Mouse (Mus musculus): ENCODE measurements at regions not wholly inside any gene's neighbourhood (a gene's known extent, or its start where the extent isn't known, plus 50 kb on each side); places are given as distances from the start of the nearest gene placed in this dataset.
A peak's percentile ranks its signal among the peaks of the same experiment; 100 is the strongest.
"Not testable (repeated sequence)": the region's sequence is repeated elsewhere in the genome, so short reads cannot be mapped to it uniquely, and the experiment has no call there.

GRCm38 (mm10) chr10:111595513-111595995 lies 89.5 kb downstream of the Phlda1 start:
- ATAC-seq (ENCODE audit: low FRiP score), result no peak; the same call in 1 of the 2 replicates
- Histone ChIP-seq H3K9me3 (no peaks in the 10 kb centered on the region), H3K27ac (no peak overlapping the region), H3K27me3 (no peaks in the 10 kb centered on the region), H3K9ac (no peak overlapping the region), H3K4me3 (replicated peaks) (no peak overlapping the region), H3K4me1 (peaks cover 9% of the 10 kb centered on the region; the same call in 1 of the 2 replicates), H3K4me2 (no peak overlapping the region), H3K36me3 (replicated peaks) (no peaks in the 10 kb centered on the region)
- 73% methylated on average over 8 of the region's 8 CpGs for WGBS

DNA sequence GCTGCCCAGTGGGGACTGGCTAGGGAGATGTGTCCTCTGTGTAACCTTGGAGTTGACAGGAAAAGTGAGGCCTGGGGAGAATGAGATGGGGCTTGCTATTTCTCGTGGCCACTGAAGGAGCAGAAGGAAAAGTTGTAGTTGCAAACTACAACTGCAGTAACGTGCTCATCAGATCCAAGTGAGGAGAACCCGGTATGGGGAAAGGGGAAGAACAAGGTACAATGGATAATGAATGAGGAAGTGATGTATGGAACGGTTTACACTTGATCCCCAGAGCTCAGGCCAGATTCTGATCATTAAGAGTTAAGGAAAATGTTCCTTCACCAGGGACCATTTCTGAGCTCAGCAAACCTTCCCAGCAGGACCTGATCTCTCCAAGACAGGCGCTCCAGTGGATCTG lies 92.6 kb downstream of the Phlda1 start:
- 89% methylated on average over 5 of the region's 5 CpGs for WGBS
- no peak overlapping the region for H3K4me3 ChIP-seq (replicated peaks)
- H3K27me3 ChIP-seq, result no peaks in the 10 kb centered on the region
- H3K27ac ChIP-seq, result no peak overlapping the region
- no peak overlapping the region for H3K4me2 ChIP-seq
- no peak for ATAC-seq (ENCODE audit: low FRiP score)
- H3K9me3 ChIP-seq, result no peaks in the 10 kb centered on the region
- no peaks in the 10 kb centered on the region for H3K36me3 ChIP-seq (replicated peaks)
- H3K4me1 ChIP-seq, result peaks cover 16% of the 10 kb centered on the region
- H3K9ac ChIP-seq, result no peak overlapping the region

GRCm38 (mm10) chr10:111599297-111600250 lies 93.5 kb downstream of the Phlda1 start:
- Histone ChIP-seq H3K4me3 (replicated peaks) (no peak overlapping the region), H3K4me1 (peaks cover 16% of the 10 kb centered on the region), H3K9me3 (no peaks in the 10 kb centered on the region), H3K27me3 (no peaks in the 10 kb centered on the region), H3K27ac (peak overlapping the region; percentile 50; the same call in 1 of the 2 replicates), H3K4me2 (no peak overlapping the region), H3K9ac (no peak overlapping the region), H3K36me3 (replicated peaks) (no peaks in the 10 kb centered on the region)
- no peak for ATAC-seq (ENCODE audit: low FRiP score)
- 76% methylated on average over 10 of the region's 10 CpGs for WGBS

DNA sequence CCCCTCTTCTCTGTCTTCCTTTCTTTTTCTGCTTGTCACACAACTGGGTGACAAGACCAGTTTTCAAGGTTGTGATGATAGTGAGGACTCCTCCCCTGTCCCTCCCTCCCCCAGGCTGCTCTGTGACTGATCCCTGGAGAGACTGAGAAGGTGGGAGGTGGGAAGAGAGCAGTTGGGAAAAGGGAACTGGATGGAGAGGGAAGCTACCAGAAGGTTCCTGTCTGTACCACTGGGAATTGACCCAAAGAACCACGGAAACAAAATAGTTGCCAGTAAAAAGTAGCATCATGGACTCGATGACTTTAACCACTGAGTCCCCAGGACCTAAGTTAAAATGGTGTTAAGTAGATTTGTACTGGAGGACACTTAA lies 94.2 kb downstream of the Phlda1 start:
- peaks cover 16% of the 10 kb centered on the region for H3K4me1 ChIP-seq
- no peaks in the 10 kb centered on the region for H3K27me3 ChIP-seq
- no peaks in the 10 kb centered on the region for H3K36me3 ChIP-seq (replicated peaks)
- H3K9ac ChIP-seq, result no peak overlapping the region
- no peak overlapping the region for H3K4me2 ChIP-seq
- H3K27ac ChIP-seq, result peak overlapping the region; percentile 50; the same call in 1 of the 2 replicates
- no peaks in the 10 kb centered on the region for H3K9me3 ChIP-seq
- WGBS, result 77% methylated on average over 2 of the region's 2 CpGs
- H3K4me3 ChIP-seq (replicated peaks), result no peak overlapping the region
- ATAC-seq (ENCODE audit: low FRiP score), result no peak

- Histone ChIP-seq H3K27me3 (no peaks in the 10 kb centered on the region), H3K4me3 (replicated peaks) (no peak overlapping the region), H3K27ac (no peak overlapping the region), H3K36me3 (replicated peaks) (no peaks in the 10 kb centered on the region), H3K4me2 (no peak overlapping the region), H3K4me1 (peaks cover 12% of the 10 kb centered on the region), H3K9ac (no peak overlapping the region), H3K9me3 (no peaks in the 10 kb centered on the region)
- 22% methylated on average over 2 of the region's 2 CpGs for WGBS
- ATAC-seq (ENCODE audit: low FRiP score), result 0 out of 2 replicates have a peak, but pooled peaks have one; percentile 27
Observed at GRCm38 (mm10) chr10:111600677-111601099, 94.6 kb downstream of the Phlda1 start.

- Histone ChIP-seq H3K4me1 (peaks cover 11% of the 10 kb centered on the region), H3K27me3 (no peaks in the 10 kb centered on the region), H3K4me2 (no peak overlapping the region), H3K4me3 (replicated peaks) (no peak overlapping the region), H3K9me3 (no peaks in the 10 kb centered on the region), H3K36me3 (replicated peaks) (no peaks in the 10 kb centered on the region), H3K27ac (no peak overlapping the region), H3K9ac (no peak overlapping the region)
- no peak for ATAC-seq (ENCODE audit: low FRiP score)
- WGBS, result 85% methylated on average over 1 of the region's 1 CpGs
Observed at GRCm38 (mm10) chr10:111603166-111603565, 97.1 kb downstream of the Phlda1 start.

GRCm38 (mm10) chr10:111607381-111607780 lies 101.3 kb downstream of the Phlda1 start:
- H3K9me3 ChIP-seq; H3K4me3 ChIP-seq (replicated peaks); H3K36me3 ChIP-seq (replicated peaks); H3K27me3 ChIP-seq; ATAC-seq (ENCODE audit: low FRiP score); H3K9ac ChIP-seq; H3K27ac ChIP-seq; H3K4me2 ChIP-seq; H3K4me1 ChIP-seq: not testable (repeated sequence)
- 80% methylated on average over 2 of the region's 2 CpGs for WGBS

GRCm38 (mm10) chr10:111608385-111609093 lies 102.5 kb downstream of the Phlda1 start:
- ATAC-seq (ENCODE audit: low FRiP score), result no peak
- Histone ChIP-seq H3K9ac (no peak overlapping the region), H3K4me3 (replicated peaks) (no peak overlapping the region), H3K9me3 (no peaks in the 10 kb centered on the region), H3K27ac (no peak overlapping the region), H3K36me3 (replicated peaks) (no peaks in the 10 kb centered on the region), H3K4me2 (no peak overlapping the region), H3K4me1 (no peaks in the 10 kb centered on the region), H3K27me3 (no peaks in the 10 kb centered on the region)
- WGBS, result 59% methylated on average over 9 of the region's 9 CpGs

GRCm38 (mm10) chr10:111609889-111610288 lies 103.8 kb downstream of the Phlda1 start:
- ATAC-seq (ENCODE audit: low FRiP score), result no peak
- Histone ChIP-seq H3K36me3 (replicated peaks) (no peaks in the 10 kb centered on the region), H3K9ac (no peak overlapping the region), H3K27ac (no peak overlapping the region), H3K9me3 (no peaks in the 10 kb centered on the region), H3K4me3 (replicated peaks) (no peak overlapping the region), H3K27me3 (0 out of 2 replicates have a peak, but pooled peaks cover 6% of the 10 kb centered on the region), H3K4me1 (no peaks in the 10 kb centered on the region), H3K4me2 (no peak overlapping the region)
- 88% methylated on average over 2 of the region's 2 CpGs for WGBS

GRCm38 (mm10) chr10:111619627-111620270 lies 113.7 kb downstream of the Phlda1 start:
- H3K27ac ChIP-seq, result no peak overlapping the region
- H3K36me3 ChIP-seq (replicated peaks), result no peaks in the 10 kb centered on the region
- no peak overlapping the region for H3K4me3 ChIP-seq (replicated peaks)
- peaks cover 7% of the 10 kb centered on the region for H3K4me1 ChIP-seq
- no peak overlapping the region for H3K4me2 ChIP-seq
- 79% methylated on average over 11 of the region's 11 CpGs for WGBS
- no peaks in the 10 kb centered on the region for H3K9me3 ChIP-seq
- H3K27me3 ChIP-seq, result peaks cover 62% of the 10 kb centered on the region
- H3K9ac ChIP-seq, result no peak overlapping the region
- no peak for ATAC-seq (ENCODE audit: low FRiP score)

DNA sequence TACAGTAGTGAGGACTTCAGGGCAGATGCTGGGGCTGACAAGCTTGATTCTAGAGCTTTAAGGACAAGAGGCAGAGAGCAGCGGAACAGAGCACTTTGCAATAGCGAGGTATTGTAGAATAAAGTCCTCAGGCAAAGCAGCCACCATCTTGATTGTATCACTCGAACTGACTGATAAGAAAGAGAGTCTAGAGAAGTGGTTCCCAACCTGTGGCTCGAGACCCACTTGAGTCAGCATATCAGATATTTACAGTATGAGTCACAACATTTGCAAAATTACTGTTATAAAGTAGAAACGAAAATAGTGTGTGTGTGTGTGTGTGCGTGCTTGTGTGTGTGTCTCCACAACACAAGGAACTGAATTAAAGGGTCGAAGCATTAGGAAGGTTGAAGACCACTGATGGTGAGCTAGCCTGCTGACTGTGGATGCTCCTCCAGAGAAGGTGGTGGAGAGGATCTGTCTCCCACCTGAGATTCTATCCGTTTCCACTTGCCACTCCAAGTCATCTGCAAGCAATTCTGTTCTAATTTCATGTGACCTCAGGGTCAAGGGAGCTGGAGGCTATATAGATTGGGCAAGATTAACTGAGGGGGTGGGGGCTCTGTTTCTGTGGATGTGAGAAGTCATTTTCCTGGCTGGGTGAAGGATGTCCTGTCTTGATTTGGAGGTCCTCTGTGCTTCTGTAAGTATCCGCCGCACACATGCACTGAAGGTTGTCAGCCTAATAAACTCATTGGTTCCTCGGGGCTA lies 115.0 kb downstream of the Phlda1 start:
- Histone ChIP-seq H3K36me3 (replicated peaks) (no peaks in the 10 kb centered on the region), H3K4me2 (no peak overlapping the region), H3K4me1 (peaks cover 8% of the 10 kb centered on the region), H3K9me3 (no peaks in the 10 kb centered on the region), H3K9ac (no peak overlapping the region), H3K27ac (no peak overlapping the region), H3K4me3 (replicated peaks) (no peak overlapping the region), H3K27me3 (peaks cover 72% of the 10 kb centered on the region)
- 83% methylated on average over 11 of the region's 11 CpGs for WGBS
- no peak for ATAC-seq (ENCODE audit: low FRiP score)
